Mouse (Mus musculus) kidney, postnatal 36 days (tissue): ENCODE results near the gene Stk40.

ENCODE experiments used
- DNase-seq, 2 experiments: peaks; one replicate each; pipeline ENCODE4 v3.0.0; 2021 to 2022; ENCODE audit warnings: mixed read lengths in 2 of 2

Gene Stk40

GRCm38 (mm10) chr4:126099365-126099764 lies 4.4 kb upstream of the Stk40 start:
- no peak for DNase-seq

- no peak for DNase-seq
Observed at GRCm38 (mm10) chr4:126100764-126101163, 3.0 kb upstream of the Stk40 start.

DNA sequence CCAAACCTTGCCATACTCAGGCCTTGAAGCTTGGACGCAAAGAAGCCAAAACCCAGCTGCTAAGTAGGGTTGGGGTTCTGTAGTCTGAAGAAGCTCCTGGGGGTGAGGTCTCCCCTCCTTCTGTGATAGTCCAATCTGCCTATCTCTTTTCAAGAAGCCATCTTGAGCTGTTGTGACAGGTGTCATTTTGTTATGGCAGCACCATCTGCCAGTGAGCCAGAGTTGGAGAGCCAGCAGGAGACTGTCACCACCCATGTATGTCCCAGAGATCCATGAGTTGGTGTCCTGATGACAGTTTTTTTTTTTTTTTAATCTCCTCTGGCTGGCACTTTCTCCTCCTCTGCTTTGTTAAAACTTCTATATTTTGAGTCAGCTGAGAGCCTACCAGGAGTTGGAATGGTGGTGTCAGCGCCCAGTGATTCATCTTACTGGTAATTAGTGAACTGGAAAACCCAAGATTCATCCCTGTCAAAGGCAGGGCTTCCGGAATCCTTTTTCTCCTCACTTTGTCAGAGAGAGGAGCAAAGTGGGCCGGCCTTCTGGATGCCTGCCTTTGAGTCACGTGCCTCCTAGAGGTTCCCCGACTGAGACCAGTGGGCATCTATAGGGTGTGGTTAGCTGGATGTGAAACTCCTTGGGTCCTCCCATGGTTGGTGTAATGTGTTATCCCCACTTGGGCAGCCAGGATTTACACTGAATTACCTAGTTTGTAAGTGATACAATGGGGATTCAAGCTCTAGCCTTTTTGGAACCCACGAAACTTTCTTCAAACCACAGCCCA lies 1.5 kb upstream of the Stk40 start:
- peak; percentile 47 to 57 for DNase-seq

DNA sequence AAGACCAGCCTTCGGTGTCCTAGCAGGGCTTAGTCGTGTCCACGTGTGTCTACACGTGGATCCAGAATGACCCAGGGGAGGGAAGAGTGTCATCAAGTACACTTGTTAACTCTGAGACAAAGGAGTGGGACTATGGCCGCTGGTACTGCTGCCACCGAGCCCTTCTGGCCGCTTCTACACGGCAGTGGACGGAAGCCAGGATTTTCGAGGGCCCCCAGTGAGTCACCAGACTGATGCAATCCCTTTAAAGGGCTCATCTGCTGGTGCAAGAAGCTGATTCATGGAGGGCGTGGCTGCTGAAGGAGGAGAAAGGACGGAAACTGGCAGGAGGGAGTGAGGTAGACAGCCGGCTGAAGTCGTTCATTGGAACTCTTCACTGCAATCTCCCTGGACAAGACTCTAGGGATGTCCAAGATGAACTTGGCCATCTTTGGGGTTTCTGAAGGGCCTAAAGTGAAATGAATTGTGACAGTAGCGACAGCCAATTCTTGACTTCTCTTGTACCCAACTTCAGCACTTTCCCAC lies 638 bp upstream of the Stk40 start:
- DNase-seq: peak; percentile 86 to 93

- peak; percentile 88 to 93 for DNase-seq
Observed at GRCm38 (mm10) chr4:126104261-126105075, 711 bp downstream of the Stk40 start.

DNA sequence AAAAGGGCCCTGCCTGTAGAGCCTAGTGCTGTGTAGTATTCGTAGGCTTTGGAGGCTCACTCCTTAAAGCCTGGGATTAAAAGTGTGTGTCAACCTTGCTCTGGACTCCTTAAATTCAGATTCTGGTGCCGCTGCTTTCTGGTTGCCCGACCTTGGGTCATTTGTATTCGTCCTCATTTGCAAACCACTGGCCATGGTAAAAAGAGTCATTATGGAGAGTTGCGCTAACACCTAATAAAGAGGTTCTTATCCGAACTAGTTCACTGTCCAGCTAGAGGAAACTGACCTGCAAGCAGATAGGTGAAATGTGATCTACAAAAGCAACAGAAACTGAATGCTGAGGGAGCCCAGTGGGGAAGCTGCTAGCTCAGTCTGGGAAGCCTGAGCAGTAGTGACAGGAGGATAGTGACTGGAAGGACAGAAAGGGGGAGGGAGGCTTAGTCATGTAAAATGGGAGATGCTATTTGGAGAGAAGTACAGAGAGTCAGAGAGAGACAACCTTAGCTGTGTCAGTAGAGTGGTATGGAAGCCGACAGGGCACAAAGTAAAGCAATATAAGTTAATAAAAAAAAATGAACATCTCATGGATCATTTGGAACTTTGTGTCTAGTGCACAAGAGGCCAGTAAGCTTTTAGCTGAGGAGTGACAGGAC lies 1.5 kb downstream of the Stk40 start:
- no peak for DNase-seq

DNA sequence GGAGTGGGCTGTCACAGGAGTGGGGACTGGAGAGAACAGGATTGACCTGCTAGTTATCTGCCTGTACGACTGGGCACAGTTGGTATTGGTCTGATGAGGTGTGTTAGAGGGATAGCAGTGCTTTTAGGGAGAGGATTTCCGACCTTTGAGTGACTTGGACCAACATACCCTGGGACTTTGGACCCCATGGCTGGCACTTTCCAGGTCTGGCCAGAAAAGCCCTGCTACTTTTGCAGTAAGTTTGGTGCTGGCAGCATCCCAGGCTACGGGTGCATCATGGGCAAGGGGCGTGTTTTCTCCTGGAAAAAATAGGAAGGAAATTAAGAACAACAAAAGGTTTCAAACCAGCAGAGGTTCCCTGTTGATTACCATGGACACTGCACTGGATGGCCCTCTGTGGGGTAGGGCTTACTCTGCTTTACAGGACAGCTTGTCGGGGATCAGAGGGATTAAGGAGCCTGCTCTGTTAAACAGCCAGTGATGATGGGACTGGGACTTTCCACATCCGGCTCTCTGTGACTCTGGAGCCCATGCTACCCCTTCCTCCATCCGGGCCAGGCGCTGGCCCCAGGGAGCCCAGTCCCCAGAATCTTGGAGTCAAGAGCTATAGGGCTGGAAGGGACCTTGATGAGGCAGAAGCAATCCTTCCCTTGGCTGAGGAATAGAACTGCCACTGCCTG lies 4.4 kb downstream of the Stk40 start:
- peak; percentile 95 for DNase-seq

- peak in 1 of 2 experiments; percentile 50 for DNase-seq
Observed at GRCm38 (mm10) chr4:126109613-126110373, 6.0 kb downstream of the Stk40 start.

DNA sequence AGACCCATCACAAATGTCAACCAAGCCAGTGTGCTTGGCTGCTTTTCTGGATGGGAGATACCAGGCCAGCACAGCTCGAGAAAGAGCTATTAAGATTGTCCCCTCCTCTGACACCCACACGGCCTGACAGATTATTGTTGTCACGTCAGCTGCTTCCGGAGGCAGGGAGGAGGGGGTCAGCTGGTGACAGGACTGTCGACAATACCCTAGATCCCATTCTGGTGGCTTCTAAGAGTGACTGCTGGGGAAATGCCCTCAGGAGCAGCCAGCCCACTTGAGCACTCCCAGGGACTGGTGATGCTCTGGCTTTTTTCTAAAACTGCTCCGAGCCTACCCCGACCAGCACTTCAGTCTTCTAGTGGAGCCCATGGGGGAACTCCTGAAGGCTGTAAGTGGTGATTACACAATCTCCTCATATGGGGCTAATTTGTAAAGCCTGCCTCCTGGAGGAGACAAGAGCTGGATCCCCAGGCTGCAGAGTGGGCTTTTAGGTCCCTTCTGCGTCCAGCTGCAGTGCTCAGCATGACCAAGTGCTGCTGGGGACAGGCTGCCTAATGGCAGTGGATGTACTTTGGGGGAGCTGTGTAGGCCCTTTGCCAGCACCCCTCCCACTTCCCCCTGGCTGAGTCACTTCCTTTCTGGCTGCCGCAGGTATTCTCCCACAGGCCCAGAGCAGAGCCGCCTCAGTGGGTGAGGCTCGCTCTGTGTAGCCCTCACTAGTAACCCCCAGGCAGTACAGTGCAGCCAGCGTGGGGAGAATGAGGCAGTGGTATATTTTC lies 6.8 kb downstream of the Stk40 start:
- peak; percentile 88 to 90 for DNase-seq

DNA sequence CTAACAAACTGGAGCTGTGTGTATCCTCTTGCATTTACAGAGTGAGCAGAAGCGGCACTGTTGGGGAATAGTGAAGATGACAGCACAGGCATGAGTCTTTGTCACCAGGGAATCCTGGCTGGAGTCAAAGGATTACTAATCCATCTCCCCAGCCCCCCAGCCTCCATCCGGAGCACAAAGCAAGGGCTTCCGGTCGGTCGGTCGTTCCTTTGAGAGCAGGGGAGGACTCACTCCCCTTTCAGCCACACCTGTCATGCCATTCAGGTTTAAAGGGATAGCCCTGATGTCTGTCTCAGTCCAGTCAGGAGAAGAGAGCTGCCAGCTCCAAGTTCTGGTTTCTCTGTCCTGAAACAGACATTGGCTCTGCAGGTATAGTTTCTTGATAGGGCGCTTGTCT lies 7.4 kb downstream of the Stk40 start:
- peak; percentile 57 to 65 for DNase-seq

DNA sequence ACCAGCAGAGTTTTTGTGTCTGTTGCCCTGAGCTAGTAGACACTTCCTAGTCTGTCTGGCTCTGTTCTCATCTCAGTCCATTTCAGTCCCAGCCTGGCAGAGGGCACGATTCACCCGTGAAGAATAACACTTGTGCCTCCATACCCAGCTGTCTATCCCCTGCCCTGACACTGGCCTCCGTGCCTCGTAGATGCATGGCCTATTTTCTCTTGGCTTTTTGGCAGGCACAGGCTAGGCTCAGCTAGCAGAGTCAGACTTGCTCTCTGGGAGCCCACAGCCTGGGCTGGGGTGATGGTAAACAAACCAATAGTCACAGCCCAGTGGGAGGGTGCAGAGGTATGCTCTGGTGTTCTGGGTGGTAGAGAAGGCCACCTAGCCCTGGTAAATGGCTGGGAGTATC lies 9.5 kb downstream of the Stk40 start:
- no peak for DNase-seq

DNA sequence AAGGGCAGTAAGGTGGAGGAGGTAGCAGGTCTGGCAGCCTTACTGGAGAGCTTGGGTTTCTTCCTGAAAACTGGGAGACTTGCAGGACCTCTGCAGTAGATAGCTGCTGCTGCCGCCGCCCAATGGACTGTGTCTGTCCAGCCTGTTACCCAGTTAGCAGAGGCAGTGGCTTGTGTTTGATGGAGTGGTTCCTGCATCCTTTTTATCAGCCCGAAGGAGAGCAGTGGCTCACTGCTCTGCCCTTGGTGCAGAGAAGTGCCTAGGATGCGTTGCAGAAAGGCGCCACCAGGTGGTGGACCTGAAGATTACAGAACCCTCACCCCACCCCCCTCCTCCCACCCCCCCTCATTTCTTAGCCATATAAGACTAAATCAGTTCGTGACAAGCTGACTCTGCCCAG lies 10.2 kb downstream of the Stk40 start:
- peak; percentile 67 to 78 for DNase-seq

DNA sequence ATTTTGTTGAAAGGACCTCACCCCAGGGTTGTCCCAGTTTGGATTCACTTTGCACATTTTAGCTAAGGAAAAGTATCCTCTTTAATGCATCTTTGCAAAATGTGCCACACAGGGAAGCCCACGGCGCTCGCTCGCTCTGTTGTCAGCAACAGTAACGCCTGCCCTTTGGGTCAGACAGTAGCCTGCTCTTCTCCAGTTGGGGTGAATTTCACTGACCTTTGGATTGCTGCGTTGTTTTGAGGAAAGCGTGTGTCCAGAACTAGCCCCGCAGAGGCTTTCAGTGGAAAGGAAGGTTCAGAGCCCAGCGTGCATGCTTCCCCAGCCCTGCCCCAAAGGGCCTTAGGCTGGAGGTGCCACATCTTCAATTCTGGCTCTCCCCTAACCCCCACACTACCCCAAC lies 11.7 kb downstream of the Stk40 start:
- peak; percentile 40 to 47 for DNase-seq

- DNase-seq: no peak
Observed at GRCm38 (mm10) chr4:126115871-126116521, 12.2 kb downstream of the Stk40 start.

DNA sequence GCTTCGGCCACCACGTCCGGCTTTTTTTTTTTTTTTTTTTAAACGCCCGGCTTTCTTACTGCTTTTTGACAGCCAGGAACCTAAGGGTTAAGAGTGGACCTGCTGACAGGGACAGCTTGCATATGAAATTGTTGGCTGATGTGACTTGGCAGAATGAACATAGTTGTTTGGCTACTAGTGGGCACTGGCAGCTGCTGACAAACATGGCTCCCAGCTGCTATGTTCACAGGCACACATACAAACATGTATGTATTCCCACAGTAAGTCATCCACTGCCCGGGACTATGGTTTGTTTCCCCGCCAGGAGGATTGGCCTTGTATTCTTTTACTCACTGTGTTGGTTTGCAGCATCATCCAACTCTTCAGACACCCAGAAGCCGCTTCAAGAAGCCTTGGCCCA lies 13.4 kb downstream of the Stk40 start:
- no peak for DNase-seq

- DNase-seq: no peak
Observed at GRCm38 (mm10) chr4:126118651-126119050, 14.9 kb downstream of the Stk40 start.

DNA sequence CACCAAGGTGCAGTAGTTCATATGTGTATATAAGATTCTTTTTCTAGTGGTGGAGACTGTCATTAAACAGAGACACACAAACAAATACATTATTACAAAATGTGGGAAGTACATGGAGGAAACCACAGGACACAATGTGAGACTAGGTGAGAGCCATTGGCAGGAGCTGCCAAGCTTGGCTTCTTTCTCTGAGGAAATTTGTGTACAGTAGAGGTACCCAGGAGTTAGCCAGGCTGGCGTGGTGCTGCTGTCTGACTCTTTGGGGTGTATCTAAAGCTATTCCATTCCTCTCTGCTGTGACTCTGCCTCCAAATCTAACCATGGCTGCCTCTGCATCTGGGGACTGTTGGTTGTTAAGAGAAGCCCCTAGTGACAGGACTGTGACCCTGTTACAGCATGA lies 15.3 kb downstream of the Stk40 start:
- no peak for DNase-seq

GRCm38 (mm10) chr4:126120052-126120451 lies 16.3 kb downstream of the Stk40 start:
- DNase-seq: no peak

DNA sequence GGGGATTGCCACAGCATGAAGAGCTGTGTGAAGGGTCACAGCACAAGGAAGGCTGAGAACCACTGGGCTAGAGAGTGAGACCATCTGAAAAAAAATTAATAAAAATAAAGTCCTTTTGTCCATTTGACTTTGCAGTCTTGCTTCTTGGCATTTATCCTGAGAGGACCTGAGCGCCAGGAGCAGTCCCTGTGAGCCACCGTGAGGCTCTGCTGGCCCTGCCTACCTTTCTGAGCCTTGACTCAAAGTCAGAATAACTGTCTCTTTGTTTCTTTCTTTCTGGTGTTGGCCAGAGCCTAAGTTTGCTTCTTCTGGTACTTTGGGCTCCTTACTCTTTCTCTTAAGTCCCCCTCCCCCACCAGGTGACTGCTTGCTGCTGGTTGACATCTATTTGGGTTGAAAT lies 16.7 kb downstream of the Stk40 start:
- no peak for DNase-seq

DNA sequence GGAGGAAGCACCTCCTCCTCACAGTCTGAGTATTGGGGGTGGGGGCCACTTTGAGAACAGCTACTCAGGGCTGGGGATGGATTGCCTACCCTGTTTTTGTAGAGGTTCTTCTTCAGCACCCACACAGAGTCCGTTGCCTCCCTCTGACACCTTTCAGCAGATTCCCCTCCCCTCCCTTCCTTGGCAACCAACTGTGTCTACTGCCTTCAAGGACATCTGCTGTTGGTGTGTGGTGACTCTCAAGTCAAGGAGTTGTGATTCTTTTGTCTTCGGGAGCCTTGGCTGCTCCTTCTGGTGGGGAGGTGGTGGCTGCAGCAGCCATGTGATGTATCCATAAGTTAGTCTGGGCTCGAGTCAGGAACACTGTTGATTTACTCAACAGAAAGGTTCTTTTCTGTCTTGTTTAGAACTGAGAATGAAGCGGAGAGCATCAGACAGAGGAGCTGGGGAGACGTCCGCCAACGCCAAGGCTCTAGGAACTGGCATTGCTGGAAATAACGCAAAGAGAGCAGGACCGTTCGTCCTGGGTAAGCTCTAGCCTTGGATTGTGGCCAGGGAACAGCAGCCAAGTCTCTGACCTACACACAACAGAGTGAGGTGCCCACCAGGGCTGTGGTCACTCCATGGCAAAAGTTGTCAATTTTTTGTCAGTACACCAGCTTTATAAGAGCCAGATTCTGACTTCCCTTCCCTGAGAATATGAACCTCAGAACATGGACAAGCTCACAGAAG lies 19.7 kb downstream of the Stk40 start:
- no peak for DNase-seq
